Mouse (Mus musculus) heart, postnatal 0 days (tissue): ENCODE results near the gene Mrtfa. TPM values are rescaled to one million over a fixed set of nuclear protein-coding genes. Genes with fewer than 3 reads are reported as not detected.

Experiments
- ATAC-seq: fragments of 200-750 bp; cut with Nextera tagmentation; 2 replicates; pipeline ENCODE4 v1.8.0; 2017; ENCODE audit warnings: low read depth, moderate number of reproducible peaks, moderate library complexity; ENCODE audit not compliant: insufficient read depth
- DNase-seq: peaks from one replicate; pipeline ENCODE4 v3.0.0-alpha.2; 2016; ENCODE audit warnings: low spot score
- H3K27ac ChIP-seq: fragments of 300-500 bp; sonication (generic); 2 replicates; pipeline ENCODE4 v1.5.1; 2014; ENCODE audit warnings: low read depth, mild to moderate bottlenecking
- H3K27me3 ChIP-seq: fragments of 300-500 bp; sonication (generic); 2 replicates; pipeline ENCODE4 v1.6.1; 2014; ENCODE audit warnings: low read length, mixed read lengths; ENCODE audit not compliant: control insufficient read depth, insufficient read depth
- H3K36me3 ChIP-seq: fragments of 300-500 bp; sonication (generic); replicated peaks from 2 replicates; pipeline ENCODE4 v1.6.1; 2014; ENCODE audit warnings: low read length, mixed read lengths; ENCODE audit not compliant: control insufficient read depth, insufficient read depth
- H3K4me1 ChIP-seq: fragments of 300-500 bp; sonication (generic); 2 replicates; pipeline ENCODE4 v1.6.1; 2014; ENCODE audit warnings: antibody characterized with exemption; ENCODE audit not compliant: control insufficient read depth, insufficient read depth
- H3K4me2 ChIP-seq: fragments of 300-500 bp; sonication (generic); 2 replicates; pipeline ENCODE4 v1.6.1; 2014; ENCODE audit warnings: low read depth, mild to moderate bottlenecking, low read length, moderate library complexity
- H3K4me3 ChIP-seq: fragments of 300-500 bp; sonication (generic); 2 replicates; pipeline ENCODE4 v1.5.1; 2014; ENCODE audit warnings: low read depth, low read length
- H3K9ac ChIP-seq: fragments of 300-500 bp; sonication (generic); replicated peaks from 2 replicates; pipeline ENCODE4 v1.6.1; 2014; ENCODE audit warnings: low read depth, low read length, mixed read lengths
- H3K9me3 ChIP-seq: fragments of 300-500 bp; sonication (generic); replicated peaks from 2 replicates; pipeline ENCODE4 v1.6.1; 2016; ENCODE audit warnings: low read length; ENCODE audit not compliant: control insufficient read depth
- CTCF ChIP-seq: IDR thresholded peaks from 2 replicates; pipeline ENCODE4 v1.5.1; 2016; ENCODE audit warnings: antibody characterized with exemption, control low read depth, low read depth
- EP300 ChIP-seq: IDR thresholded peaks from 2 replicates; pipeline ENCODE4 v1.6.1; 2016; ENCODE audit warnings: antibody characterized with exemption, low read depth
- WGBS: fragments of 180-500 bp; shearing (Covaris S2); extraction: QIAGEN DNeasy Blood & Tissue Kit; methylation state at CpG from one replicate; pipeline ENCODE4 v1.1.7; 2014; 5-methylcytosine and 5-hydroxymethylcytosine counted together
- polyA plus RNA-seq: library from polyadenylated mRNA; unstranded; fragments of >200 nt; fragmentation: Nextera tagmentation; extraction: Ambion mirVana; gene quantifications from 2 replicates; pipeline ENCODE4 v1.2.1, GENCODE M21; 2015
- total RNA-seq: library from RNA; depleted of rRNA; stranded (reverse); fragments of >200 nt; gene quantifications from 2 replicates; pipeline ENCODE4 v1.2.3, GENCODE M21; 2014; ENCODE audit warnings: low replicate concordance

The Mrtfa gene
- total and polyA plus RNA-seq, 2 experiments from 2014 or later, result 4.9 to 26.0 TPM

- ATAC-seq (no peak), DNase-seq (no peak)
- no peak for TF ChIP-seq EP300
- no peak for TF ChIP-seq CTCF
- 76% methylated on average over 2 of the region's 2 CpGs for WGBS
- Histone ChIP-seq H3K36me3 (no peaks in the 10 kb centered on the region), H3K4me1 (no peaks in the 10 kb centered on the region; the same call in 1 of the 2 replicates), H3K27ac (no peak overlapping the region), H3K27me3 (no peaks in the 10 kb centered on the region), H3K4me3 (no peak overlapping the region), H3K9ac (no peak overlapping the region), H3K9me3 (no peaks in the 10 kb centered on the region), H3K4me2 (no peak overlapping the region)
Measured at GRCm38 (mm10) chr15:81156453-81156852, 34.1 kb downstream of the Mrtfa start.

- WGBS, result 96% methylated on average over 3 of the region's 3 CpGs
- Histone ChIP-seq H3K27me3 (no peaks in the 10 kb centered on the region), H3K36me3 (no peaks in the 10 kb centered on the region), H3K9ac (no peak overlapping the region), H3K4me3 (no peak overlapping the region), H3K9me3 (no peaks in the 10 kb centered on the region), H3K4me1 (no peaks in the 10 kb centered on the region; the same call in 1 of the 2 replicates), H3K27ac (no peak overlapping the region), H3K4me2 (no peak overlapping the region)
- no peak for ATAC-seq
- TF ChIP-seq EP300, result no peak
- no peak for TF ChIP-seq CTCF
- DNase-seq, result no peak
Measured at GRCm38 (mm10) chr15:81155845-81156244, 34.7 kb downstream of the Mrtfa start.

GRCm38 (mm10) chr15:81154846-81155624 lies 35.5 kb downstream of the Mrtfa start:
- WGBS, result 74% methylated on average over 2 of the region's 2 CpGs
- TF ChIP-seq EP300 (no peak), CTCF (no peak)
- DNase-seq (no peak), ATAC-seq (no peak)
- H3K4me3 ChIP-seq, result no peak overlapping the region
- no peak overlapping the region for H3K4me2 ChIP-seq
- H3K4me1 ChIP-seq, result no peaks in the 10 kb centered on the region; the same call in 1 of the 2 replicates
- H3K9ac ChIP-seq, result no peak overlapping the region
- H3K9me3 ChIP-seq, result no peaks in the 10 kb centered on the region
- H3K36me3 ChIP-seq, result no peaks in the 10 kb centered on the region
- H3K27ac ChIP-seq, result no peak overlapping the region
- no peaks in the 10 kb centered on the region for H3K27me3 ChIP-seq

- Histone ChIP-seq H3K27ac (no peak overlapping the region), H3K4me2 (no peak overlapping the region), H3K36me3 (no peaks in the 10 kb centered on the region), H3K4me1 (no peaks in the 10 kb centered on the region), H3K9ac (no peak overlapping the region), H3K9me3 (no peaks in the 10 kb centered on the region), H3K4me3 (no peak overlapping the region), H3K27me3 (no peaks in the 10 kb centered on the region)
- ATAC-seq (no peak), DNase-seq (no peak)
- WGBS, result 58% methylated on average over 11 of the region's 11 CpGs
- TF ChIP-seq CTCF (no peak), EP300 (no peak)
Measured at GRCm38 (mm10) chr15:81141956-81142576, 48.5 kb downstream of the Mrtfa start.

GRCm38 (mm10) chr15:81140004-81140403 lies 50.6 kb downstream of the Mrtfa start:
- H3K9me3 ChIP-seq, result no peaks in the 10 kb centered on the region
- no peak overlapping the region for H3K4me2 ChIP-seq

More at GRCm38 (mm10) chr15:81140004-81140403, 50.6 kb downstream of the Mrtfa start:
- no peaks in the 10 kb centered on the region for H3K4me1 ChIP-seq
- no peak overlapping the region for H3K27ac ChIP-seq
- no peak overlapping the region for H3K4me3 ChIP-seq
- no peak for TF ChIP-seq CTCF
- no peak for TF ChIP-seq EP300
- no peak for DNase-seq
- H3K27me3 ChIP-seq, result no peaks in the 10 kb centered on the region
- no peak overlapping the region for H3K9ac ChIP-seq
- H3K36me3 ChIP-seq, result no peaks in the 10 kb centered on the region
- WGBS, result 95% methylated on average over 5 of the region's 5 CpGs
- no peak for ATAC-seq
